Mouse (Mus musculus) hindbrain, embryonic 11.5 days (tissue): ENCODE measurements at regions not wholly inside any gene's neighbourhood (a gene's known extent, or its start where the extent isn't known, plus 50 kb on each side); places are given as distances from the start of the nearest gene placed in this dataset.
A peak's percentile ranks its signal among the peaks of the same experiment; 100 is the strongest.

Source experiments
- ATAC-seq: fragments of 200-750 bp; cut with Nextera tagmentation; 2 replicates; pipeline ENCODE4 v1.8.0; 2017; ENCODE audit warnings: mild to moderate bottlenecking, moderate TSS enrichment, moderate library complexity; ENCODE audit not compliant: low FRiP score
- DNase-seq: peaks from one replicate; pipeline ENCODE4 v3.0.0-alpha.2; 2015; ENCODE audit warnings: low spot score
- H3K27ac ChIP-seq: fragments of 300-500 bp; sonication (generic); 2 replicates; pipeline ENCODE4 v1.5.1; 2014; ENCODE audit warnings: mild to moderate bottlenecking, low read depth, low read length
- H3K27me3 ChIP-seq: fragments of 300-500 bp; sonication (generic); 2 replicates; pipeline ENCODE4 v1.6.1; 2014; ENCODE audit warnings: mild to moderate bottlenecking, low read length, moderate library complexity, mixed read lengths; ENCODE audit not compliant: control insufficient read depth, insufficient read depth
- H3K36me3 ChIP-seq: fragments of 300-500 bp; sonication (generic); 2 replicates; pipeline ENCODE4 v1.6.1; 2014; ENCODE audit warnings: mild to moderate bottlenecking, low read length, moderate library complexity, mixed read lengths; ENCODE audit not compliant: control insufficient read depth, insufficient read depth
- H3K4me1 ChIP-seq: fragments of 300-500 bp; sonication (generic); replicated peaks from 2 replicates; pipeline ENCODE4 v1.6.1; 2014; ENCODE audit warnings: low read length, mixed read lengths; ENCODE audit not compliant: control insufficient read depth, insufficient read depth
- H3K4me2 ChIP-seq: fragments of 300-500 bp; sonication (generic); replicated peaks from 2 replicates; pipeline ENCODE4 v1.6.1; 2014; ENCODE audit warnings: mild to moderate bottlenecking, low read depth, low read length
- H3K4me3 ChIP-seq: fragments of 300-500 bp; sonication (generic); 2 replicates; pipeline ENCODE4 v1.5.1; 2014; ENCODE audit warnings: low read depth, low read length
- H3K9ac ChIP-seq: fragments of 300-500 bp; sonication (generic); 2 replicates; pipeline ENCODE4 v1.6.1; 2014; ENCODE audit warnings: low read depth, low read length
- H3K9me3 ChIP-seq: fragments of 300-500 bp; sonication (generic); 2 replicates; pipeline ENCODE4 v1.6.1; 2016; ENCODE audit warnings: low read length; ENCODE audit not compliant: control insufficient read depth
- WGBS: fragments of 180-500 bp; shearing (Covaris S2); extraction: QIAGEN DNeasy Blood & Tissue Kit; methylation state at CpG from one replicate; pipeline ENCODE4 v1.1.7; 2014; 5-methylcytosine and 5-hydroxymethylcytosine counted together

DNA sequence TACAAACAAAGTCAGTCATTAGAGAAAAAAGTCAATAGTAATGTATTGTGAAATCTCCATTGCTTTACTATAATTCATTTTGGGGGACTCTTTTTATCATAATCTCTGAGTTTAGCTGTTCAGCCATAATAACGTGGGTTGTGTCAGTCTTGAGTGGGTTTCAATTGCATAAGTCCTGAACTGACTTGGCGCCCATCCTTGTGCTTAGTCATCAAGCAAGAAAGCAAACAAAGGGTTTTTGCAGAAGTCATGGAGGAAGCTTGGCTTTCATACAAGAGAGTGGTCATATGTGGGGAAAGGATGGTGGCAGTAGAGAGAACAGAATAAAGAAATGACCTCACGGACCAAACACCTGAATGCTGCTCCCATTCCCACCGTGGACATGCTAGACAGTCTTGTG is 339.8 kb upstream of the Fam98a start:
- WGBS = 88% methylated on average over 4 of the region's 4 CpGs
- H3K27me3 ChIP-seq = no peaks in the 10 kb centered on the region
- H3K4me3 ChIP-seq = no peak overlapping the region
- ATAC-seq (no peak), DNase-seq (no peak)
- no peak overlapping the region for H3K9ac ChIP-seq
- H3K4me2 ChIP-seq = no peak overlapping the region
- H3K4me1 ChIP-seq = no peaks in the 10 kb centered on the region
- no peaks in the 10 kb centered on the region for H3K9me3 ChIP-seq
- H3K36me3 ChIP-seq = no peaks in the 10 kb centered on the region
- no peak overlapping the region for H3K27ac ChIP-seq

DNA sequence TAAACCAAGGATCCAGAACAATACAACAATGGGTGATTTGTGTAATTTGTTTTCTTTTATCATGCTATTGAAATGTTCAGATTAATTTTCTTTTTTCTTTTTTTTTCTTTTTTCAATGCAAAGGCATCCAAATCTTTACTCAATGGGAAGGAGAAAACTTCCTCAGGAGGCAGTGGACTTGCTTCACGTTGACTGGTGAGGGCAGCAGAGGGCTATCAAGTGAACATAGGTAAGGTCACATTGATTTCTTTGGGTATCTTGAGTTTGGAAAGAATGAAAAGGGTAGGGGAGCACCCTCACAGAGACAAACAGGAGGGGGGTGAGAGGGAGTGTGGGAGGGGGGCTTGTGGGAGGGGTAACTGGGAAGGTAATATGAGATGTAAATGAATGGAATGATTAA is 326.1 kb upstream of the Fam98a start:
- no peaks in the 10 kb centered on the region for H3K9me3 ChIP-seq

GRCm38 (mm10) chr17:75876895-75877294 is 325.1 kb upstream of the Fam98a start:
- no peak for DNase-seq
- Histone ChIP-seq H3K4me2 (no peak overlapping the region), H3K4me1 (no peaks in the 10 kb centered on the region), H3K27ac (no peak overlapping the region), H3K4me3 (no peak overlapping the region), H3K36me3 (no peaks in the 10 kb centered on the region), H3K9me3 (no peaks in the 10 kb centered on the region), H3K9ac (no peak overlapping the region), H3K27me3 (no peaks in the 10 kb centered on the region)
- ATAC-seq = no peak
- WGBS = 72% methylated on average over 7 of the region's 7 CpGs

More for the DNA sequence above, 326.1 kb upstream of the Fam98a start:
- DNase-seq (no peak), ATAC-seq (no peak)
- Histone ChIP-seq H3K27me3 (no peaks in the 10 kb centered on the region), H3K9ac (no peak overlapping the region), H3K4me1 (no peaks in the 10 kb centered on the region), H3K27ac (no peak overlapping the region), H3K36me3 (no peaks in the 10 kb centered on the region), H3K4me2 (no peak overlapping the region), H3K4me3 (no peak overlapping the region)
- 33% methylated on average over 1 of the region's 1 CpGs for WGBS

DNA sequence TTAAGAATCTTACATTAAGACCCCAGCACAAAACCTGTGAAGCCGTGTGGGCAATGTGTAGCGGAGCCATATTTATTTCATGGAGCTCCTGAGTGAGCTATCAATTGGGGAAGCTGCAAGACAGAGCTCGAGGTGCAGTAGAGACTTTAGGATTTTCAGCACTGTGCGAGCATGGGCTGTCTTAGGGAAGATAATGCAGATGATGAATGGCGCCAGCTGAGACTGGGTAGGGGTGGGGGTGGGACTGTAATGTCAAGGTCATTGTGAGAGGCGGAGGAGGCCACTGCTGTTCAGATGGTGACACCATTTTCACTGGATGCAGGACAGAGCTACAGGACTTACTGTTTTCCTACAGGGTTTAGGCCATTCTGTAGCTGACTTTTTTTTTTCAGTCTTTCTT is 322.8 kb upstream of the Fam98a start:
- peak; percentile 5 for DNase-seq
- peak; percentile 49; the same call in 1 of the 2 replicates for ATAC-seq
- H3K27me3 ChIP-seq = no peaks in the 10 kb centered on the region
- no peak overlapping the region for H3K4me3 ChIP-seq
- no peak overlapping the region for H3K4me2 ChIP-seq
- H3K9me3 ChIP-seq = no peaks in the 10 kb centered on the region
- no peaks in the 10 kb centered on the region for H3K4me1 ChIP-seq
- WGBS = 81% methylated on average over 6 of the region's 6 CpGs
- H3K36me3 ChIP-seq = no peaks in the 10 kb centered on the region
- H3K27ac ChIP-seq = no peak overlapping the region
- no peak overlapping the region for H3K9ac ChIP-seq

GRCm38 (mm10) chr17:75870492-75870891 is 318.7 kb upstream of the Fam98a start:
- H3K27me3 ChIP-seq = no peaks in the 10 kb centered on the region
- H3K36me3 ChIP-seq = no peaks in the 10 kb centered on the region
- no peaks in the 10 kb centered on the region for H3K9me3 ChIP-seq
- no peaks in the 10 kb centered on the region for H3K4me1 ChIP-seq
- H3K9ac ChIP-seq = no peak overlapping the region
- no peak for ATAC-seq
- no peak overlapping the region for H3K4me2 ChIP-seq
- H3K27ac ChIP-seq = no peak overlapping the region
- no peak overlapping the region for H3K4me3 ChIP-seq
- no peak for DNase-seq
- 55% methylated on average over 2 of the region's 2 CpGs for WGBS

DNA sequence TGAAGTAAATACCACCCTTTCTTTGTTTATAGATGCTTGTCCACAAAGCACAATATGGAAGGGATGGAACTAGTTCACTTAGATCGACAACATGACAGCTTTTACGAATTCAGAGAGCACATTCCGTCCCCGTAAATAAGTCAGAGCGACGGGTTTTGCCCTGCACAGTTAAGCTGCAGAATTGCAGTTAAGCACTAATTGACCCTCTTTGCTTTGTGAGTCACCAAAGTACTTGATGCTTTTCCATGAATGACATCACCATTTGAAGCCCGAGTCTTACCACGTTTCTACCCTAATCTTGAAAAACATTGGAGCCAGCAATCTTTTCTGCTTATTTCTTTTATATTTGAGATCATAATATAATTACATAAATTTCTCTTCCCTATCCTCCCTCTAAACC is 305.3 kb upstream of the Fam98a start:
- no peak overlapping the region for H3K4me2 ChIP-seq
- 82% methylated on average over 8 of the region's 8 CpGs for WGBS
- no peaks in the 10 kb centered on the region for H3K4me1 ChIP-seq
- no peak overlapping the region for H3K27ac ChIP-seq
- ATAC-seq (no peak), DNase-seq (no peak)
- no peaks in the 10 kb centered on the region for H3K9me3 ChIP-seq
- no peak overlapping the region for H3K9ac ChIP-seq
- H3K4me3 ChIP-seq = no peak overlapping the region
- no peaks in the 10 kb centered on the region for H3K36me3 ChIP-seq
- no peaks in the 10 kb centered on the region for H3K27me3 ChIP-seq

DNA sequence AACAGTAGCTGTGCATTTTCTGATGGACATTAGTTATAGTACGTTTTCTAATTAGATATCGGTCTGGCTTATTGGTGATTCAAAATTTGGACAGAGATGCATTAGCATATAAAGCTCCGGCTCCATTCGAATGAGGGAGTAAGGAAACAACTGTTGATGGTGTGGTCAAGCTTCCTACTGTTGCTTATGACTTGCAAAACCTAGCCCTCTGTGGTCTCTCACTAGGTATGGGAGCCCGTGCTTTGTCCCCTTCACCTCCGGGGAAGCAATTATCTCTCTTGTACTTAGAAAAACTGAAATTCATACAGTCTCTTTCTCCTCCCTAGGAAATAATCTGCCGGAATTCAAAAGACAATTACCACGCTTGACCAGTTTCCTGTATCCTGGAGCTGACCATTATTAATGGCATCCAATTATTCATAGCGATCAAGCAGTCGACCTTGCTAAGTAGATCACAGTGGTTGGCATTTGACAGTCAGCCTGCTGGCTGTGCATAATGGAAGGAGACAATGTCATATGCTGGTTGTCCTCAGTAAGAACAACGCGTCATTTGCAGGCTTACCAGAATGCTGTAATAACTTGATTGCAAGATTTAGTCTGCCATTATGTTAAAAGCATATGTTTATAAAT is 264.4 kb upstream of the Fam98a start:
- Histone ChIP-seq H3K4me2 (no peak overlapping the region), H3K27ac (no peak overlapping the region), H3K9me3 (no peaks in the 10 kb centered on the region), H3K36me3 (no peaks in the 10 kb centered on the region), H3K27me3 (no peaks in the 10 kb centered on the region; the same call in 1 of the 2 replicates), H3K9ac (no peak overlapping the region), H3K4me1 (no peaks in the 10 kb centered on the region), H3K4me3 (no peak overlapping the region)
- WGBS = 44% methylated on average over 12 of the region's 12 CpGs
- DNase-seq (peak; percentile 38), ATAC-seq (peak; percentile 90)

DNA sequence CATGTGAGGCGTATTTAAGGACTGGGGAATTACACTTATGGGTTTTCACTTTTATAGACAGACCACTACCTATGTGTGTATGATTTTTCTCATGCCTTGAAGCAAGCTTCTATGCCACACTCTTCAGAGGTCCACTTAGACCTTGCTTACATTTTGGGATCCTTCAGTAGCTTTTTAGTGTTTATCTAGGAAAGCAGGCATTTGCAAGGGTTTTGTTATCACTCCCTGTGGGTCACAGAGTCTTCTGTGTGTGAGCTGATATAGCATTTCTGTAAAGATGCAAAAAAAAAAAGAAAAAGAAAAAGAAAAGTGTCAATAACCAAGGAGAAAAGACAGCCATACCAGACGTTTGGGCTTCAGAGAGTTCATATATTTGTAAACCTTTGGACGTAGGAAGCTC is 260.4 kb upstream of the Fam98a start:
- Histone ChIP-seq H3K4me2 (no peak overlapping the region), H3K4me1 (no peaks in the 10 kb centered on the region; the same call in 1 of the 2 replicates), H3K4me3 (no peak overlapping the region), H3K9ac (no peak overlapping the region), H3K9me3 (no peaks in the 10 kb centered on the region), H3K36me3 (no peaks in the 10 kb centered on the region), H3K27me3 (no peaks in the 10 kb centered on the region; the same call in 1 of the 2 replicates), H3K27ac (no peak overlapping the region)
- 81% methylated on average over 3 of the region's 3 CpGs for WGBS
- no peak for ATAC-seq
- DNase-seq = no peak

GRCm38 (mm10) chr17:75808524-75809326 is 257.0 kb upstream of the Fam98a start:
- no peak overlapping the region for H3K4me2 ChIP-seq
- peak; percentile 41; the same call in 1 of the 2 replicates for ATAC-seq
- DNase-seq = no peak

More at GRCm38 (mm10) chr17:75808524-75809326, 257.0 kb upstream of the Fam98a start:
- no peaks in the 10 kb centered on the region; the same call in 1 of the 2 replicates for H3K27me3 ChIP-seq
- H3K9ac ChIP-seq = no peak overlapping the region
- H3K9me3 ChIP-seq = no peaks in the 10 kb centered on the region
- no peaks in the 10 kb centered on the region for H3K36me3 ChIP-seq
- 47% methylated on average over 6 of the region's 6 CpGs for WGBS
- no peak overlapping the region for H3K4me3 ChIP-seq
- no peaks in the 10 kb centered on the region; the same call in 1 of the 2 replicates for H3K4me1 ChIP-seq
- no peak overlapping the region for H3K27ac ChIP-seq
